Mouse (Mus musculus) cerebral cortex, adult 2 months (tissue): Measurements from ENCODE around the gene Hcrtr2.

Source experiments
- WGBS: fragments of 180-500 bp; shearing (Covaris S2); methylation state at CpG from one replicate; pipeline ENCODE4 v1.1.7; 2018; 5-methylcytosine and 5-hydroxymethylcytosine counted together

Gene Hcrtr2

DNA sequence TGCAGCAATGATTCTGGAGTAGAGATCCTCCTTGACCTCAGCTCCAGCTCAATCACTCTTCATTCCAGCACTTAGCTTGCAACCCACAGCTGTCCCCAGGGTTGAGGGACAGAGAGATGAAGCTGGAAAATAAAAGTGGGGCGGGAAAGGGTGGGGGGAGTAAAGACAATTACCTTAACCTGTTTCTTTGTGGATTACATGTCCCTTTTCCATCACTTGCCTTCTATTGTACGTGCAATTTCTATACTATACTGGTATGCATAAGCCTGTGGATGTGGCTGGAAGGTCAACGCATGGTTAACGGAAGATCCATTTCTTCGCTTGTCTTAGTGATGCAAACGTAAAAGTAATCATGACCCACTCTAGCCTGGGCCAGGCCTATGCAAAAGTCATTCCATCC, at the start of gene Hcrtr2:
TSS of gene Hcrtr2 (minus strand) at position 101 of the 400 bp plus-strand sequence.
- WGBS = 86% methylated on average over 6 of the region's 6 CpGs

DNA sequence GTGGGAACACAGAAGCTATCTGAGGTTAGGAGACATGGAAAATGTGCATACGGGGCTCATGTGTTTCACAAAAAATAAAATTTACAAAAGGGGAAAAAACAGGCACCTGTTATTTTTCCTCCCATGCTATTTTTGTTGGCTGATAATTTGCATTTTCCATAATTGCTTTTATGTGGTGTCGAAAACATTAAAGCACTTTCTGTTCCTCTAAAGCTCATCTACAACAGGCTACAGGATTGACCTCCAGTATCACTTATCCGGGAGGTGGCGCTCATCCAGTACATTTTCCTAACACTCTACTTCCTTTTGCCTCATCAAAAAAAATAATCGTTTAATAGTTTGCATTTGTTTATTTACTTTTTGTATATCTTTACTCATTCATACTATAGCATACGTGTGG, 41.2 kb upstream of the Hcrtr2 start:
- WGBS = 85% methylated on average over 6 of the region's 6 CpGs

DNA sequence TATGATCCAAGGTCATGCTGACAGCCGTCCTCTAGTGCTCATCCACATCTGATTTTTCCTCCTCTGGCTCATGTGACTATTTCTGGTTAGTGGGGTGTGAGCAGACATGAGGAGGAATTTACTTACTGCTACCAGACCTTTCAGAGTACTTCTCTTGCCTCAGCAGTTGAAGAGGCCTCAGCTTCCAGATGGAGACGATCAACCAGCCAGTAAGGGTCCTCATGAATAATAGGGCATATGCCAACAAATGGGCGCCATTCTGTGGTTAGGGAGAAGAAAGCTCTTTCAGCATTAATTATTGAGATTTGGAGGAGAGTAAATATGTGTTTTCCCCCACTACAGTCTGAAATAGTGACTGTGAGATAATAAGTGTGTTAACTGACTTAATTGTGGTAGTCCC, 28.7 kb upstream of the Hcrtr2 start:
- WGBS = 67% methylated on average over 3 of the region's 3 CpGs

DNA sequence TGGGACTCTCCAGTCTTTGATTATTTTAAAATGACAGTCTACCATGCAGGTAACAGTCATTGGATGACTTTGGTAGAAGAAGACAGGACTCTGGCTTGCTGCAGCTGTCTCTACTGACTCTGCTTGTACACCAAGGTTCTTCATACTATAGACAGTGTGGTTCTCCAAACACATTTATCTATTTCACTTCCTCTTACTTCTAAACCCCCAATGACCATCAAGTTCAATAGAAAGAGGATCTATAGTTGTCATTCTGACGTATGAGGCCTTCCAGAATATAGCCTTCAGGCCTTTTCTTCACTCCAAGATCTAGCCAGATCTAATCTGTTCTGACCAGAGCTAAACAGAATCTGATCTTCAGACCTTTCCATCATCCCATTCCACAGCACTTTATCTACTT, 23.6 kb upstream of the Hcrtr2 start:
- WGBS = 81% methylated on average over 1 of the region's 1 CpGs

DNA sequence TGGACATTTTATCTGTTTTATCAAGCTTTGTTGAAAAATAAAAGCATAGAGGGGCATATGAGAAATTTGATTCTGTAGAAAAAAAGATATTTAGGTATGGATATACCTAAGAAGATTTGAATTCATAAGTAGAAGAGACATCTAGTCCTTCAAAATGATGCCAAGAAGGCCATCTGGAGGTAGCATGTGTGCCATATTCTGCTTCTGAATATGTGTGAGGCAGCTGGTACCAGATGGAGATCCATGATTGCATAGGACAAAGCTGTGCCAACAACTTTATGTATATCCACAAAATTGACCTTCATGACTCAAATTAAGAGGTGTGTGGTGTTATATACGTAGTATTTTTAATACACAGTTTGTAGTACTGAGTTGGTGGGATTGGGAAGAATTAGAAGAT, 7.4 kb upstream of the Hcrtr2 start:
- 49% methylated on average over 1 of the region's 1 CpGs for WGBS

DNA sequence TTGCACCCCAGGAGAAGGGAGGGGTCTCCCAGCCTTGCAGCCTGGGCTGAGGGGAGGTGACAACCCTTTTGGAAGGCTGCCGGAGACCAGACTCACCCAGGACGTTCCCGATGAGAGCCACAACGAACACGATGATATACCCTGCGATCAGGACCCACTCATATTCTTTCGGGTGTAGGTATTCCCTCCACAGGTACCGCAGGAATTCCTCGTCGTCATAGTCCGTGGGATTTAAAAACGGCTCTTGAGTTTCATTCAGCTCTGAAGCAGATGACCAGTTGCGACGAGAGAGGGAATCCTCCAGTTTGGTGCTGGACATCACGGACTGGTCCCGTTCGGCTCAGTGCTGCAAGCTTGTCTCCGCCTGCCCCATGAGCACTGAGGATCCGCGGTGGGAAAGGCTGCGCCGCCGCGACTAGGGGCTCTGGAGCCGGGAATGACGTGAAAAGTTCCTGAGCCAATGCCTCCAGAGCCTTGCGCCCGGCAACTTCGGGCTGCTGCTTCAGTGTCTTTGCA, 412 bp downstream of the Hcrtr2 start:
- 1% methylated on average over 29 of the region's 29 CpGs for WGBS

DNA sequence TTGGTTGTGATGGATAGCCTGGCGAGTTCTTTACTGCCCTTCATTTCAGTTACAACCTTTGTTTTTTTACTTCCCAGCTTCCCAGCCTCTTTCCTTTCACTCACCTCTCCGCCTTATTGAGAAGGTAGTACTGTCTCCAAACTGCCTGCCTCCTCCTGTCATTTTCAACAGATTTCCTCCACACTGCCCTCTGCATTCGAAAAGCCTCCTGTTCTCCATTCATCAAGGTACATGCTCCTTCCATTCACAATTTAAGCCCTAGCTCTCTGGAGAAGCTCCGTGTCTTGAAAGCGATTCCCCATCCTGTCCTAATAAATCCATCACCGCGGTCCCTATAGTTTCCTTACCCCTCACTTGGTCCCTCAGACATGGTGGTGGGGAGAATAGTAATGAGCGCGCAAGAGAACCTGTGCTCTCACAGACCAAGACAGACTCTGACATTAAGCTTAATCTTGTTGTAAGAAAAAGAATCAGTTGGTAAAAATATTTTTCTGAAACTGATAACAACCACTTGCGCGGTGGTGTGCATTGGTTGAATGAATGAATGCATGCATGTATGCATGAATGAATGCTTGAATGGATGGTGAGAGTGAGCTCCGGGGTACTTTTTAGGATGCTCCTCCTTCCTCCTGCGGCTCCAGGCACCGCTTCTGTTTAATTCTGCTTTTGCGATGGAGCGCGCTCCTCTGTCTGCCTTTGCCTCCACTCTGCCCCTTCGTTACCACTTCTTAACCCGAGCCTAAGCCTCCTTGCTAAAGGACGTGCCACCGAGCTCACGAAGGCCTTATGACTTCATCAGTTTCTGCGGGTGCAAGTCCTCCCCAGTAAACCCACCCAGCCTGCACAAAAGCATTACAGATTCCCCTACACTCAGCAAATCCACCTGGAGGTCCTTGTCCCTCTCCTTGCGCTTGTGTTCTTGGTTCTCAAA, 1.3 kb downstream of the Hcrtr2 start:
- 3% methylated on average over 24 of the region's 24 CpGs for WGBS

DNA sequence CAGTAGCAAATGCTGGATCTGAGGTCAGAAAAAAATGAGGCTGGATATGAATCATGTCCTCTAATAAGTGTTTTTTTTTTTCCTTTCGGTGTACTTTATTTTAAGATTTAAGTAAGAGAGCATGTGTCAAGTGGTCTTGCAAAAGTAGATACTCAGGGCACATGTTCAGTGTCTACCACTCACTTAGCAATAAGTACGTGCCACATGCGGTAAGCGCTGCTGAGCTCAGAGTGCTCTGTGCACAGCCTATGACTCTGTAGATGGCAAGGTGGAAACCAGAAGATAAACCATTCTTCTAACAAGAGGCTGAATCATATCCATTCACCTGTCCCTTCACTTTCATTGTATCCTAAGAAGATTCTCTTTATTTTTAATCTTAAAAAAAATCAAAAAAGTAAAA, 2.1 kb downstream of the Hcrtr2 start:
- 69% methylated on average over 4 of the region's 4 CpGs for WGBS

DNA sequence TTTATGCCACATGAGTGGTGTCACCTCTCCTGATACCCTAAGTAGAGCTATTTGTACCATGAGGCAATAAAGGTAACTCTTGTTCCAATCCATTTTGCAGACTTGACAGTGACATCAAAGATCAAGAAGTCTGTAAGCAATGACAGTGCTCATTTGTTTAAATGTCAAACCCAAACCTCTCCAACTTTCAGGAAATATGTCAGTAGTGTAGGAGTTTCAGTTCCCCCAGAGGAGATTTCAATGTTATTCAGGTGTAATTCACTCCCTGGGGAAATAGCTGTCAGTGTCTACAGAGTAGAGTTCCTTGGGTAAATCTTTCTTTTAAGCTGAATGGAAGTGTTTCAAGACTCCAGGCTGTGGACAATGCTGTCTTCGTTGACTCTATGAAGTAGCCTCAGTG, 2.9 kb downstream of the Hcrtr2 start:
- 90% methylated on average over 1 of the region's 1 CpGs for WGBS

DNA sequence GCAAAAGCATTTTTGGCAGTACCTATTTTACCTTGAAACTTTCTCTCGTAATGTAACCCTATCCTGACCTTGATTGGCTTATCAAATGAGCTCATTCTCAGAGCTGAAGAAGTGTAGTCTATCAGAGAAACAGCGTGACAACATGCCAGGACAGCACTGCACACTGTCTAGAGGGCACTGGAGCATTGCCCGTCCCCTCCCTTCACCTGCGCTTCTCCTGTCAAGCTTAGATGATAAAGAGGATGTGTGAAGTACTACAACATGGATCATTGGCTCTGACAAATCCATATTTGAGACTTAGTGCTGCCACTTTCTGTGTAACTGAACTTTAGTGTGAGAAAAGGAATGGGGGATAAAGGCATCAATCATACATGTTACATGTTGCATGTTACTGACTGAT, 5.4 kb downstream of the Hcrtr2 start:
- 86% methylated on average over 4 of the region's 4 CpGs for WGBS

DNA sequence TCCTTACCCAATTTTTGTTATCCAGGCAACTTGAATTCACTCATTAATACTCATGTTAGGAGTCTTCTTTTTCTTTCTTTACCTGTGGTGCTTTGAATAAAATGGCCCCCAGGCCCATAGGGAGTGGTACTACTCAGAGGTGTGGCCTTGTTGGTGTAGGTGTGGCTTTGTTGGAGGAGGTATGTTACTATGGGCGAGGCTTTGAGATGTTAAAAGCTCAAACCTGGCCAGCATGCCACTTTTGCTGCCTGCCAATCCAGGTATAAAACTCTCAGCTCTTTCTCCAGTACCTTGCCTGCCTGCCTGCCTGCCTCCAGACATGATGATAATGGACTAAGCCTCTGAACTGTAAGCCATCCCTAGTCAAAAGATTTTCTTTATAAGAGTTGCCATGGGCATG, 11.4 kb downstream of the Hcrtr2 start:
- WGBS = 81% methylated on average over 1 of the region's 1 CpGs

DNA sequence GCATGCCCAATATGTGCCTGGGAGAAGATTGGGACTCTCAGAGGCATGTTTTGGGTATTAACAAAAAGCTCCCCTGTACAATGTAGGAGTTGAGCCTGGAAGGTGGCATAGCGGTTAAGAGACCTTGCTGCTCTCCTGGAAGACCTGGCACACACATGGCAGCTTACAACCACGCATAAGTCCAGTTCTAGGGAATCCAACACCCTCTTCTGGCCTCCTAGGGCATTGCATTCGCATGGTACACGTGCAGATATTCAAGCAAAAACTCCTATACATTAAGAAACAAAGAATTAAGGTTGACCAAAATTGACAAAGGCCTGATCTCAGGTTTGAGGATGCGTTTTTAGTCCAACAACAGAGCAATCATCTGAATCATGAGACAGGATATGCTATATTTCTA, 32.3 kb downstream of the Hcrtr2 start:
- 83% methylated on average over 5 of the region's 5 CpGs for WGBS

DNA sequence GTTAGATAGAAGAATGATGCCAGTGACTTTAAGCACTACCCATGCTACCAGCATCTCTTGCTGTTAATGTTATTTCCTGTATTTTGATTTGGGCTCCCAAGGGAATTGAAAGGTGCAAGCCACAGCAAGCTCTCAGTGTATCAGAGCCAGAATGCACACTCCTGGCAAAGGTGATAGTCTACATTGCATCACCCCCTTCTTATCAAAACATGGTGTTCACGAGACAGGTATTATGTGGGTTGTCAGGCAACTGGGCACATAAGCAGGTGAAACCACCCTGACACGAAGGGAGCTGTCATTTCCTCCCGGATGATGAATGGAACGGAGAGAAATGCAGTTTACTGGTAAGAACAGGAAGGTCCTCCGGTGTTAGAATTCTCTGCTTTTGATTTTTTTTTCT, 65.9 kb downstream of the Hcrtr2 start:
- WGBS = 84% methylated on average over 5 of the region's 5 CpGs

DNA sequence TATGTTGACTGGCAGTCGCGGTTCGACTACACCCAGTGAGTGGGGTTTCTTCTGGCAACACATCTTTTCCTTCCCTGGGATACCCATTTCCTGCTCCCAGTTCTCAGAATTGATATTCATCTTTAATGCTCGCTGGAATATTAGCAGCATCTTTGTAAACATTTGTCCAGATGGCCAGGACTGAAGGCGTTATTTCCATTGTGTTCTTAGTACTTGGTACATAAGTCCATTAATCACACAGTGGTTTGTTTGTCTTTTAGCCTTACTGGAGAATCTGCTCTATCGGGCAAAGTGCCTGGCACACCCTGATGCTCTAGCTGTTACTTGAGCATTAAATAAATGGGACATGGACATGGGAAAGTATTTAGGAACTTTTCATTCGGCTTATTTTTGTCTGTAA, 71.1 kb downstream of the Hcrtr2 start:
- WGBS = 74% methylated on average over 7 of the region's 7 CpGs

DNA sequence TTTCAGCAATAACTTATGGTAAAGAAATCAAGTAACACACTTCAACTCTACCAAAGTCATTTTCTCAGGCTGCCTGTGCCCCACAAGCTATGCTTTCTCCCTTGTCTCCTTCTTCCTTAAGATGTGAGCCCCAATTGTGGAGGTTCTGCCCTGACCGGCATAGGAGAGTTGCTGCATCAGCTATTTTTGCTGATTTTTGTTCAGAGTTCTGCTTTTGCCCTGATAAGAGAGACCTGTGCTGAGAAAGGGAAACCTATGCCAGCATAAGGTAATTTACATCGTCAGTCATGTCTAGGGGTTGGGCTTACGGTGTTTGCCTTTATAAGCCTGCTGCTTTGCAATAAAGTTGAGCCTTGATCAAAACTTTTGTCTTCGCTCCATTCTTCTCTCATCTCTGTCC, 71.5 kb downstream of the Hcrtr2 start:
- WGBS = 96% methylated on average over 4 of the region's 4 CpGs

DNA sequence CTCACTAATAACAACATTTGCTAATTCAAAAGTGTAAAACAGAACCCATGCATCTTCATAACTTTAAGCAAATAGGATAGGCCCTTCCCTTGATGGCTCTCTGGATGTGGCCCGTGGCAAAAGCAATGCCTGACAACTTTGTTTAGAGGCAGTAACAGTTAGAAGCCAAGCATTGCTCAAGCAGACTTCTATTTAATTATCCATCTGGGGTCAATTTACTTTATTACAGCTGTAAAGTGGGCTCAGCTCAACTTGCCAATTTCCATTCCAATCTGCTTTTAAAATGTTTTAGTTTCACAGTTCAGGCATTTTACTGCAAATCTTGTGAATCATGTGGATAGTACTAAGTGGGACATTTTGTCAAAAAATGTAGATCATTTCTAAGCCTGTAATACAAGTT, 81.3 kb downstream of the Hcrtr2 start:
- 63% methylated on average over 1 of the region's 1 CpGs for WGBS

DNA sequence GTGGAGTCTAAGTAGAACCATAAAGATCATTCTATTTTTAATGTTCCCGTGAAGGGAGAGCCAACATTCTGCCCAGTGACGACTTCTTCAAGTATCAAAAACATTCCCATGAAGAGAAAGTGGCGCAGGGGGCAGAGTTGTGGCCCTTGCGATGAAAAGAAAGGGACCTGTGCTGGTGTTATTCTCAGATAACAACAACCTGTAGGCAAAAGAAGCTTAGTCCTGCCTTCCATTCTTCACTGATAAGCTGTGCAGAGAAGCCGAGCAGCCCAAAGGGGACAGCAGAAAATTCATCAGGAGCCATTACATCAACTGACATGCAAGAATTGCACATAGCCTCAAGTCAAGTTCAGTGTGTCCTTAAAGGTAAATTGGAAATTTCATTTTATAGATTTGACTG, 85.7 kb downstream of the Hcrtr2 start:
- WGBS = 80% methylated on average over 5 of the region's 5 CpGs

DNA sequence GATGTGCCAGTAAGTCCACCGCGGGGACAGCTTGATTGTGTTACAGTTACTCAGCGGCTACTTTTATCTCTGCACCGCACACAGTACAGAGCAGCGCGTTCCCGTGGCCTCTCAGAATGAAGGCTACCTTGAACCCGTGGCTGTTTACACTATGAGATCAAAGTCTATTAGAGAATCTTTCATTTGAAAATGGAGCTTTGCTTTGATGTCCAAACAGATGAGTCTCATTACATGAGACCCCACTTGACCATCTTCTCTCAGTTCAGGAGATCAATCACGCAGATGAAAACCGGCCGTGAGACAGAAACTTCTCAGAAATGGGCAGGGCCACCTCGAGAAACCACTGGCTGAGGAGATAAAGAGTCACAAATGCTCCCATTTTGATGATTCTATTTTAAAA, 86.4 kb downstream of the Hcrtr2 start:
- WGBS = 59% methylated on average over 12 of the region's 12 CpGs

DNA sequence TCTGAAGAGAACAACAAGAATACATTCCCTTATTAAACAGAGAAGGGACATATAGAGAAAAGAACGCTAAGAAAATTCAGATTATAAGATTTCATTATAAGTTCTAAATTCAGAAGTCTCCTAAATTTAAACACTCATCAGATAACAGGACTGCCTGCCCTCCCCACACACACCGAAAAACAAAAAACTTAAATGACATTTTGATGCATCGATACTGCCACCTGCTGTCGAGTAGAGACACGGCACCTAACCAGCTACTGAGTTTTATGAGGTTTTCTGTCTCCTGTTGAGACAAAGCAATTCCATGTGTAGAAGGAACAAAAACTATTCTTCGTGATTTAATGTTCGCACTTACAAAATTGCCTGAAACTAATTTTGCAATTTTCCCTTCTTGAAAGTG, 87.0 kb downstream of the Hcrtr2 start:
- under 1% methylated on average over 7 of the region's 7 CpGs for WGBS

DNA sequence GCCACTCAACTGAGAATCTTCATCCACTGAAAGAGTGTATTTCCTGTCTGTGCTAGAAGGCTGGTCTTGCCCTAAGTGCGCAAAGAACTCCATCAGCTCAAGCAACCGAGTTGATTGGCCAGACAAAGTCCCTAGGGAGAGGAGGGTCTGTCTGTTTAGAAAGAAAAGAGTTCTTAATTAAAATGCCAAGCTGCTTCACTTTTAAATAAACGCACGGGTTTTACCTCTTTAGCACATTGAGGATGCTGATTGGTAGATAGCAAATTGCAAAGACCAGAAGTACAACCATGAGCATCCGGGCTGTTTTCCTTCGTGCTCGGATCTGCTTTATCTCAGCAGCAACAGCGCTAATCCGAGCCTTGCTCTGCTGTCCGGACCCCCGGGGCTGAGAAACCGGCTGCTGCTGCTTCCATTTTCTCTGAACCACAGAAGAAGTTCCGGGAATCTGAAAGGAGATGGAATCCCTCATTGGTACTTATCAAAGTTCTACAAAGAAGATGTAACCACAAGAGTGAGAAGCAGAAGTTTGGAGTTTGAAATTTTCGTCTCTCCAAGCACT, 87.6 kb downstream of the Hcrtr2 start:
- 9% methylated on average over 14 of the region's 14 CpGs for WGBS

DNA sequence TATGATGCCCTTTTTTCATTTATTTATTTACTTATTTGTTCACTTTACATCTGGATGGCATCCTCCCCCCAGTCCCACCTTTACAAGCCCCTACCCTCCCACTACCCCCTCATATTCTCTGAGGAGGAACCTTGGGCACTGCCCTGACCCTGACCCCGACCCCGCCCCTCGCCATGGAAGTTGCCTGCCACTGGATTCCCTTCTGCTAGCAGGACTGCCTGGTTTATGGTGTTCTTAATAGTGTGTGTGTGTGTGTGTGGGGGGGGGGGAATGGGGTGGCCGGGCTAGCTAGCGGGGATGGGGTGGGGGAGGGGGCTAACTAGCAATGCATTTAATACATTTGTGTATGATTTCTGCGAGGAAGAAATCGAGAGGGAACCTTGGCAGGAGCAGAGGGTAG, 88.8 kb downstream of the Hcrtr2 start:
- WGBS = 72% methylated on average over 7 of the region's 7 CpGs

DNA sequence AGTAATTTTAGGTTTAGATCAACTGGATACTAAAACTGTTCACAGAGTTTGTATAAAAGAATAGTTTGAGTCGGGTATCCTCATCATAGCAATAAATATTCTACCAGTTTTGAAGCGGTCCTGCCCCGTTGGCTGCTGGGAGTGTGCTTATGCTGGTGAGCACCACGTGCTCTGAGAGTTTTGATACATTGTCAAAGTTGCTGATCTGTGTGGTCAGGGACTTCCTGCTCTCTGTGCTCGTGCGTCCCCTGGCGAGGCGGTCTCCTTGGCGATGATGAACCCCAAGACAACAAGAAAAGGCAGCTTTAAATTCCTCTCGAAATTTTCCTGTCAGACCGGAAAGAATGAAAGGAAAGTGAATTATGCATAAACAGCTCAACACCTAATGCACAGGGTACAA, 93.3 kb downstream of the Hcrtr2 start:
- WGBS = 50% methylated on average over 11 of the region's 11 CpGs
